Mouse (Mus musculus): ENCODE measurements around the gene Pfdn5. TPM values are rescaled to one million over a fixed set of nuclear protein-coding genes. Genes with fewer than 3 reads are reported as not detected.
A peak's percentile ranks its signal among the peaks of the same experiment; 100 is the strongest.
"Not testable (repeated sequence)": the region's sequence is repeated elsewhere in the genome, so short reads cannot be mapped to it uniquely, and the experiment has no call there.

Pfdn5 gene
- polyA plus RNA-seq, 1 experiment from 2014 or later: 283 TPM

DNA sequence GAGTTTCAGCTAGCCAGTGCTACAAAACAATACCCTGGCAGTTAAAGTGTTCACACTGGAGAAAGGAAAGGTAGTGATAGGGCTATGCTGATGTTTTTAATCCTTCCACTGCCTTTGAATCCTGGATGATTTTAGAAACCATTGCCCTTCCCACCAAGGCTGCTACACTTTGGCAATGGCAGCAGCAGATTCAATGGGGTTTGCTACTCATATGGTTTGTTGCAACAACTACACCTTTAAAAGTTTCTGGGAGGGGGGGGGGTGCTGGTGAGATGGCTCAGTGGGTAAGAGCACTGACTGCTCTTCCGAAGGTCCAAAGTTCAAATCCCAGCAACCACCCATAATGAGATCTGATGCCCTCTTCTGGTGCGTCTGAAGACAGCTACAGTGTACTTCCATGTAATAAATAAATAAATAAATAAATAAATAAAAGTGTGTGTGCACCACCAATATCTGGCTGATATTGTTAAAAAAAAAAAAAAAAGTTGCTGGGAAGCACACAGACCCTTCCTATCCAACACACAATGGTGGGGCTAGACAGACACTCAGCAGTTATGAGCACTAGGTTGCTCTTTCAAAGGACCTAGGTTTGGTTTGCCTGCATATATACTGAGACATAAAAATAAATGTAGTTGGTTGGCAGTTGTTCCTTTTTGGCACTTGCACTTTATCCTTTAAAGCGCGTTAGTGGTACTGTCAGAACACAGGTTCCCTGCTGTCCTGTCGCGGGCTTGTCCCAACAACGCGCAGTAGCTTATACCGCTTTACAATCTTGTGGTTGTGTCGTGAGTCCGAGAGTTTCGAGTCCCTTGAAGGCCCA lies 1.1 kb upstream of the Pfdn5 start:
- 0 out of 2 replicates have a peak overlapping the region, but pooled peaks have one; percentile 48 for H3K4me2 ChIP-seq (ENCODE audit: low read depth, low read length)
- H3K27me3 ChIP-seq (replicated peaks; ENCODE audit: control insufficient read depth, insufficient read depth, low read length): no peaks in the 10 kb centered on the region
- no peak overlapping the region for H3K9ac ChIP-seq (ENCODE audit: low read depth, low read length)
- H3K4me3 ChIP-seq (ENCODE audit: low read length): no peak overlapping the region
- ATAC-seq: no peak
- no peaks in the 10 kb centered on the region for H3K9me3 ChIP-seq (ENCODE audit: control insufficient read depth, low read length)
- H3K36me3 ChIP-seq (ENCODE audit: control insufficient read depth, insufficient read depth, low read length): peaks cover 12% of the 10 kb centered on the region
- H3K27ac ChIP-seq (ENCODE audit: low read length): no peak overlapping the region
- 0 out of 2 replicates have a peak, but pooled peaks cover 7% of the 10 kb centered on the region for H3K4me1 ChIP-seq (ENCODE audit: control insufficient read depth, insufficient read depth, low read length)
- whole genome bisulfite sequencing: 74% methylated on average over 12 of the region's 12 CpGs

DNA sequence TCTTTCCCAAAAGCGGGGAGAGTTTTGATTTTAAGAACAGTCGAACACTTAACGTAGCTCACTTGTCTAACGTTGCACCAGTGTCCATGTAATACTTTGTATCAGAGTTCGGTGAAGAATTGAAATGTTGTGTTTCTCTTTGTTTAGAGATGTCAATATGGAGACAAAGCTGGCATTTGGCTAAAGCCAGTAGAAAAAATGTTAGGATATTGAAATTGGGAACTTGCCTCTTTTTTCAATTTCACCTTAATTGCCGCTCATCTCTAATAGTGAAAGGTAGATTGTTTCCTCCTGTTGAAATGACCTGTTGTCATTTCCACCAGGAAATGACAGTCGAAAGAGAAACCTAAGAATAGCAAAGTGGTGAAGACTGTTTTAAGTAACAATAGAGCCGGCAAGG lies 976 bp downstream of the Pfdn5 start:
- no peaks in the 10 kb centered on the region for H3K9me3 ChIP-seq (ENCODE audit: control insufficient read depth, low read length)
- H3K9ac ChIP-seq (ENCODE audit: low read depth, low read length): peak overlapping the region; percentile 81
- H3K4me2 ChIP-seq (ENCODE audit: low read depth, low read length): peak overlapping the region; percentile 75
- no peaks in the 10 kb centered on the region for H3K27me3 ChIP-seq (replicated peaks; ENCODE audit: control insufficient read depth, insufficient read depth, low read length)
- 58% methylated on average over 8 of the region's 8 CpGs for WGBS
- peak overlapping the region; percentile 81 for H3K4me3 ChIP-seq (ENCODE audit: low read length)
- H3K4me1 ChIP-seq (ENCODE audit: control insufficient read depth, insufficient read depth, low read length): peaks cover 11% of the 10 kb centered on the region; the same call in 1 of the 2 replicates
- H3K27ac ChIP-seq (ENCODE audit: low read length): peak overlapping the region; percentile 54; the same call in 1 of the 2 replicates
- H3K36me3 ChIP-seq (ENCODE audit: control insufficient read depth, insufficient read depth, low read length): peaks cover 12% of the 10 kb centered on the region; the same call in 1 of the 2 replicates
- no peak for ATAC-seq

DNA sequence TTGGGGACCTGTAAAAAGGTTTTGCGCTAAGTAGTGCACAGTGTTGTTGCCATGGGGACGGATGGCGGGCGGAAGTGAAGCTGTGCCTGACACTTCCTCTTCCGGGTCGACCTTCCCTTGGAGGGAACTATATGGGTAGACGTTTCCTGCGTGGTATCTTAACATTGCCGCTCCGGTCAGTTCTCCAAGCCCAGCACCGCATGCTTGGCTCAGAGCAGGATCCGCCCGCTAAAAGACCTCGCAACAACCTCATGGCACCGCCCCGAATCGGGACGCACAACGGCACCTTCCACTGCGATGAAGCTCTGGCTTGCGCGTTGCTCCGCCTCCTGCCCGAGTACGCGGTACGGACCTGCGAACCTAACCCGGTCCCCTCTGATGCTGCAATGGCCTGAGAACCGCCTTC lies 5.7 kb downstream of the Pfdn5 start, which contains the start of gene Myg1:
Myg1 (plus strand) TSS at position 100 of the 406 bp plus-strand sequence.
- WGBS: under 1% methylated on average over 30 of the region's 30 CpGs
- peak; percentile 95 for ATAC-seq
- H3K27ac ChIP-seq (ENCODE audit: low read length): peak within 1 kb of the TSS; percentile 75
- peaks cover 17% of the 10 kb centered on the region for H3K4me1 ChIP-seq (ENCODE audit: control insufficient read depth, insufficient read depth, low read length)
- peak within 1 kb of the TSS; percentile 69 for H3K4me2 ChIP-seq (ENCODE audit: low read depth, low read length)
- H3K36me3 ChIP-seq (ENCODE audit: control insufficient read depth, insufficient read depth, low read length): peaks cover 18% of the 10 kb centered on the region
- peak within 1 kb of the TSS; percentile 72 for H3K4me3 ChIP-seq (ENCODE audit: low read length)
- peak within 1 kb of the TSS; percentile 85 for H3K9ac ChIP-seq (ENCODE audit: low read depth, low read length)
- no peaks in the 10 kb centered on the region for H3K9me3 ChIP-seq (ENCODE audit: control insufficient read depth, low read length)
- H3K27me3 ChIP-seq (replicated peaks; ENCODE audit: control insufficient read depth, insufficient read depth, low read length): no peaks in the 10 kb centered on the region

DNA sequence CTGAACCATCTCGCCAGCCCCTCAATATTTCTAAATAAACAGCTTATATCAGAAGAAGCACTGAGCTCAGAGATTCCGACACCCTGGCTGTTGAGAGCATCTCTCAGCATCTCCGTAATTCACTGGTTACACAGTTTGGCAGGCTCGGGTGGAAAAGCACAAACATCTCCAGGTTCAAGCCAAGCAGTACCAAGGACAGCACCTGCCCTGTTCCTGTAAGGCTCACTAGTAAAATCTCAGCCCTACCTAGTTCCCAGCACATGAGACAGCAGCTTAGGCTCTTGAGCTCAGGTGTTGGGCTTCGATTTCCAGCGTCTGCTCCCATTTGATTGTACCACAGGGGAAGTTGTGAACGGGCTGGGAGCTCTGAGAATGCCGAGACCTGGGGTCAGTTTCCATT lies 9.3 kb downstream of the Pfdn5 start:
- Histone ChIP-seq H3K4me1 (ENCODE audit: control insufficient read depth, insufficient read depth, low read length) (peaks cover 13% of the 10 kb centered on the region), H3K9ac (ENCODE audit: low read depth, low read length) (no peak overlapping the region), H3K27ac (ENCODE audit: low read length) (no peak overlapping the region), H3K4me2 (ENCODE audit: low read depth, low read length) (no peak overlapping the region), H3K27me3 (replicated peaks; ENCODE audit: control insufficient read depth, insufficient read depth, low read length) (no peaks in the 10 kb centered on the region), H3K9me3 (ENCODE audit: control insufficient read depth, low read length) (no peaks in the 10 kb centered on the region), H3K4me3 (ENCODE audit: low read length) (no peak overlapping the region), H3K36me3 (ENCODE audit: control insufficient read depth, insufficient read depth, low read length) (peaks cover 18% of the 10 kb centered on the region)
- ATAC-seq: no peak
- WGBS: 83% methylated on average over 8 of the region's 8 CpGs

DNA sequence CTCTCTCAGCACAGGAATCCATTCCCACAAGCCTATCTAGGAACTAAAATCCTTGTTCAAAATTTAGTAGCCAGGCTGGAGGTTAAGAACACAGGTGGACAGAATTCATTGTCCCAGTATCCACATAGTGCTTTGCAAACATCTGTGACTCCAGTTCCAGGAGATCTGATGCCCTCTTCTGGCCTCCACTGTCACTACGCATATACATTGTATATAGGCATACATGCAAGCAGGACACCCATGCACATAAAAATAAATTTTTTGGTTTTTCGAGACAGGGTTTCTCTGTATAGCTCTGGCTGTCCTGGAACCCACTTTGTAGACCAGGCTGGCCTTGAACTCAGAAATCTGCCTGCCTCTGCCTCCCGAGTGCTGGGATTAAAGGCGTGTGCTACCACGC lies 10.0 kb downstream of the Pfdn5 start:
- not testable (repeated sequence) for H3K4me3 ChIP-seq (ENCODE audit: low read length); H3K27me3 ChIP-seq (replicated peaks; ENCODE audit: control insufficient read depth, insufficient read depth, low read length); ATAC-seq; H3K27ac ChIP-seq (ENCODE audit: low read length); H3K9ac ChIP-seq (ENCODE audit: low read depth, low read length); H3K4me2 ChIP-seq (ENCODE audit: low read depth, low read length); H3K9me3 ChIP-seq (ENCODE audit: control insufficient read depth, low read length)
- 88% methylated on average over 5 of the region's 5 CpGs for WGBS
- H3K4me1 ChIP-seq (ENCODE audit: control insufficient read depth, insufficient read depth, low read length): peaks cover 13% of the 10 kb centered on the region
- peaks cover 15% of the 10 kb centered on the region for H3K36me3 ChIP-seq (ENCODE audit: control insufficient read depth, insufficient read depth, low read length)

DNA sequence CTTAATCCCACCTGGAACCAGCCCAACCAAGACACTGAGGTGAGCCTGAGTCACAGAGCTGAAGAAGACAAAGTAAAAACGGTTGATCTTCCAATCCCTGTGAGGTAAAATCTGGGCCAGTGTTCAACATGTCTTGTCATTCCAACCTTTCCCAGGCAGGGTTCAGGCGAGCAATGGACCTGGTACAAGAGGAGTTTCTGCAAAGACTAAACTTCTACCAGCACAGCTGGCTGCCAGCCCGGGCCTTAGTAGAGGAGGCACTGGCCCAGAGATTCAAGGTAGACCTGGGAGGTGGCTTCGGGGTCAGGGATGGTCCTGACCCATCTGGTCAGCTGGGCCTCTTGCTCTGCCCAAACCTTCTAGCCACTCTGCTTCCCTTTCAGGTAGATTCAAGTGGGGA lies 11.0 kb downstream of the Pfdn5 start:
- Histone ChIP-seq H3K9me3 (ENCODE audit: control insufficient read depth, low read length) (no peaks in the 10 kb centered on the region), H3K27me3 (replicated peaks; ENCODE audit: control insufficient read depth, insufficient read depth, low read length) (no peaks in the 10 kb centered on the region), H3K36me3 (ENCODE audit: control insufficient read depth, insufficient read depth, low read length) (peaks cover 15% of the 10 kb centered on the region), H3K4me3 (ENCODE audit: low read length) (no peak overlapping the region), H3K4me2 (ENCODE audit: low read depth, low read length) (no peak overlapping the region), H3K9ac (ENCODE audit: low read depth, low read length) (no peak overlapping the region), H3K27ac (ENCODE audit: low read length) (no peak overlapping the region), H3K4me1 (ENCODE audit: control insufficient read depth, insufficient read depth, low read length) (peaks cover 9% of the 10 kb centered on the region)
- ATAC-seq: no peak
- WGBS: 90% methylated on average over 4 of the region's 4 CpGs

DNA sequence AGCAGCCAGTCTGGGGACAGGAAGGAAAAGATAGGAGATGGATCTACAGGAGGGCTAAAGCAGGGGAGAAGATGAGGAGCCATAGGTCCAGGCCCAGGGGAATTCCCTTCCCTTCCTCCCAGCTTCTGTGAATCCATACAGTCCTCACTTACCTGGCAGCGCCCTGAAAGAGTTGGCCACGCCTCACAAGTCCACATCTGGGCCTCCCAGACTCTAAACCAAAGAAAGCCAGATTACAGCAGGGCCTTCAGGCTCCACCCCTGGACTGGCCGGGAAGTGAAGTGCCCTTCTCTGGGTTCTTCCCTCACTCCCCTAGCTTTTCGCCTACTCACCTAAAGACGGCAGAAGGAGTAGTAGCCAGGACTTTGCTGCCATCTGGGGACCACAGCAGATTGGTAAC lies 13.7 kb downstream of the Pfdn5 start:
- Histone ChIP-seq H3K4me1 (ENCODE audit: control insufficient read depth, insufficient read depth, low read length) (no peaks in the 10 kb centered on the region), H3K4me3 (ENCODE audit: low read length) (no peak overlapping the region), H3K27ac (ENCODE audit: low read length) (no peak overlapping the region), H3K9ac (ENCODE audit: low read depth, low read length) (no peak overlapping the region), H3K27me3 (replicated peaks; ENCODE audit: control insufficient read depth, insufficient read depth, low read length) (no peaks in the 10 kb centered on the region), H3K4me2 (ENCODE audit: low read depth, low read length) (no peak overlapping the region), H3K9me3 (ENCODE audit: control insufficient read depth, low read length) (no peaks in the 10 kb centered on the region), H3K36me3 (ENCODE audit: control insufficient read depth, insufficient read depth, low read length) (peaks cover 10% of the 10 kb centered on the region)
- WGBS: 48% methylated on average over 5 of the region's 5 CpGs
- peak; percentile 36; the same call in 1 of the 2 replicates for ATAC-seq

DNA sequence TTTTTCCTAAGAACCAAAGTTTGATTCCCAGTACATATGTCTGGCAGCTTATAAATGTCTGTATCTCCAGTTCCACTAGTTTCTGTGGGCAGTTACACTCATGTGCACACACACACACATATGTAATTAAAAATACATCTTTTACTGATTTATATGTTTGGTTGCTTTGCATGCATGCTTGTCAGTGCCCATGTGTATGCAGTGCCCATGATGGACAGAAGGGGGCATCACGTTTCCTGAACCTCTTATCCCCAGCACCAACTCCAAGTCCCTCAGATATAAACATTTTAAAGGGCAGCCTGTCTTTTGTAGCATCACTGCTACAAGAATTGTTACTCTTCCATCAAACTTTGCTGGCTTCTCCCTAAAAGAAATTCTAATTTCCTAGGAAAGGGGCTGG lies 15.7 kb downstream of the Pfdn5 start:
- Histone ChIP-seq H3K27ac (ENCODE audit: low read length) (no peak overlapping the region), H3K4me1 (ENCODE audit: control insufficient read depth, insufficient read depth, low read length) (no peaks in the 10 kb centered on the region), H3K27me3 (replicated peaks; ENCODE audit: control insufficient read depth, insufficient read depth, low read length) (no peaks in the 10 kb centered on the region), H3K9ac (ENCODE audit: low read depth, low read length) (no peak overlapping the region), H3K4me2 (ENCODE audit: low read depth, low read length) (no peak overlapping the region), H3K36me3 (ENCODE audit: control insufficient read depth, insufficient read depth, low read length) (peaks cover 4% of the 10 kb centered on the region), H3K9me3 (ENCODE audit: control insufficient read depth, low read length) (no peaks in the 10 kb centered on the region), H3K4me3 (ENCODE audit: low read length) (no peak overlapping the region)
- 13% methylated on average over 1 of the region's 1 CpGs for WGBS
- no peak for ATAC-seq

DNA sequence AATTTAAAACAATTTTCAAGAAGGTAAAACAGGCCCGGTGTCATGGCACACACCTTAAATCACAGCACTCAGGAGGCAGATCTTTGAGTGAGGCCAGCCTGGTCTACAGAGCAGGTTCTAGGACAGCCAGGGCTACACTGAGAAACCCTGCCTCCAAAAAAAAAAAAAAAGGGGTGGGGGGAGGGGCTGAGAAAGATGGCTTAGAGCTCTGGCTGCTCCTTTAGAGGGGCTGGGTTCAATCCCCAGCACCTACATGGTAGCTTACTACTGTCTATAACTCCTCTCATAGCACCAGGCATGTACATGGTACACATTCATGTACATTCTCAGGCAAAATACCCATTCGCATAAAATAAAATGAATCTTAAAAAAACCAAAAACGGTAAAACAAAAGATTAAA lies 18.6 kb downstream of the Pfdn5 start:
- no peaks in the 10 kb centered on the region for H3K4me1 ChIP-seq (ENCODE audit: control insufficient read depth, insufficient read depth, low read length)
- ATAC-seq: no peak
- H3K36me3 ChIP-seq (ENCODE audit: control insufficient read depth, insufficient read depth, low read length): no peaks in the 10 kb centered on the region; the same call in 1 of the 2 replicates
- H3K27me3 ChIP-seq (replicated peaks; ENCODE audit: control insufficient read depth, insufficient read depth, low read length): no peaks in the 10 kb centered on the region
- H3K9ac ChIP-seq (ENCODE audit: low read depth, low read length): no peak overlapping the region
- H3K4me3 ChIP-seq (ENCODE audit: low read length): no peak overlapping the region
- no peak overlapping the region for H3K27ac ChIP-seq (ENCODE audit: low read length)
- 95% methylated on average over 3 of the region's 3 CpGs for WGBS
- H3K4me2 ChIP-seq (ENCODE audit: low read depth, low read length): no peak overlapping the region
- H3K9me3 ChIP-seq (ENCODE audit: control insufficient read depth, low read length): no peaks in the 10 kb centered on the region
